Mouse (Mus musculus) splenic B cell, adult 2 months (primary cell): ENCODE results near the gene Stx6.

Experiments used
- DNase-seq: peaks from one replicate; pipeline ENCODE4 v3.0.0-alpha.2; 2011; ENCODE audit warnings: low read depth, low spot score
- H3K27me3 ChIP-seq: 2 replicates; pipeline ENCODE4 v1.6.1; 2012; ENCODE audit warnings: mild to moderate bottlenecking, low read length, moderate library complexity, mixed read lengths; ENCODE audit not compliant: control insufficient read depth, poor library complexity, insufficient read depth, severe bottlenecking
- H3K36me3 ChIP-seq: 2 replicates; pipeline ENCODE4 v1.6.1; 2012; ENCODE audit warnings: mild to moderate bottlenecking, low read length, moderate library complexity, mixed read lengths; ENCODE audit not compliant: control insufficient read depth, poor library complexity, insufficient read depth, severe bottlenecking

Stx6 gene

DNA sequence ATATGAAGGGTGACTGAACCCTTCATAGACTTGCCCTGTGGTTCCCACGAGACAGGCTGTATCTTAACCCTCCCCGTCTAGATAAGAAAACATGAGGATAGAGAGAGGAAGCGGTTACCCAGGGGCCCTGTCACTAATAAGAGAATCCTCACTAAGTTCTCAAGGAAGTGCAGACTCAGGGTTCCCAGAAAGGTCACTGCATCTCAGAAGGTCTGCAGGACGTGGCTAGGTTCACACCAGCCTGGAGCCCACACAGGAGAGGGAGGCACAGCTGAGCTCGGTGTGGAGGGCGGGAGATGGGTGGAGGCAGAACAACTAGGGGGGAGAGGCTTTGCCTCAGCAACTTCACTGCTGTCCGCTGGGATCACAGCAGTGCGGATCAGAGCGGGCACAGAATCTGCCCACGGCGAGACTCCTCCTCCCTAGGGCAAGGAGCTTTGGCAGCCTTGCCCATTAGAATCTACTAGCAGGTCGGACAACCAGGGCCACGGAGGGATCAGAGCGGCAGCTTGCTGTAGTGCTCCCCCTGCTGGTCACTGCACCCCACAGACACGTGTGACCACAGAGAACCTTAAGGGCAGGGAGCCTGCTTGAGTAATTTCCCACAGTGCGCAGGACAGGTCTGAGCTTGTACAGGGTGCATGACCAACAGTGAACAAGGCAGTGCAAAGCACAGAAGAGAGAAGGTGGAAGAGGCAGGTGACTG, 65.5 kb downstream of the Stx6 start:
- no peaks in the 10 kb centered on the region; the same call in 1 of the 2 replicates for H3K36me3 ChIP-seq
- DNase-seq: peak; percentile 93
- no peaks in the 10 kb centered on the region for H3K27me3 ChIP-seq

GRCm38 (mm10) chr1:155229464-155230411, 71.2 kb downstream of the Stx6 start:
- no peak for DNase-seq
- Histone ChIP-seq H3K27me3 (no peaks in the 10 kb centered on the region), H3K36me3 (no peaks in the 10 kb centered on the region; the same call in 1 of the 2 replicates)

DNA sequence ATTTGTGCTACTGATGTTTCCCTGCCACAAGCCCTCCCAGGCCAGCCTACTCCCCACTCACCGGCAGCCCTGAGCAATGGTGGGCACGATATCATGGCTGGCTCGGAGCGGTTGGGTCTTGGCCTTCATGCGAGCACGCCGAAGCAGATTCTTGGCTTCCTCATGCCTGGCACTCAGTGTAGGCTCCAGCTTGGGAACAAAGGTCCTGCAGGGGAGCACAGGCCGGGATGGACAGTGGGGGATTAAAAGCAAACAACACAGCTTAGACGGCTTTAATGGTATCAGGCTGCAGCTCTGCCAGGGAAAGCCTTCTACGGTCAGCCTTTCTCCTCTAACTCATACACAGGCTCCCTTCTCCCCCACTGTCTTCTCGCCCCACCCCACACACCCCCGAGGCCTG, 73.9 kb downstream of the Stx6 start:
- no peak for DNase-seq
- Histone ChIP-seq H3K27me3 (no peaks in the 10 kb centered on the region), H3K36me3 (no peaks in the 10 kb centered on the region)

- no peaks in the 10 kb centered on the region for H3K27me3 ChIP-seq
- DNase-seq: no peak
- H3K36me3 ChIP-seq: no peaks in the 10 kb centered on the region
These were observed 74.3 kb downstream of the Stx6 start for GRCm38 (mm10) chr1:155232786-155233185.

- Histone ChIP-seq H3K36me3 (no peaks in the 10 kb centered on the region), H3K27me3 (no peaks in the 10 kb centered on the region)
- no peak for DNase-seq
These were observed 74.9 kb downstream of the Stx6 start for GRCm38 (mm10) chr1:155233378-155233777.

DNA sequence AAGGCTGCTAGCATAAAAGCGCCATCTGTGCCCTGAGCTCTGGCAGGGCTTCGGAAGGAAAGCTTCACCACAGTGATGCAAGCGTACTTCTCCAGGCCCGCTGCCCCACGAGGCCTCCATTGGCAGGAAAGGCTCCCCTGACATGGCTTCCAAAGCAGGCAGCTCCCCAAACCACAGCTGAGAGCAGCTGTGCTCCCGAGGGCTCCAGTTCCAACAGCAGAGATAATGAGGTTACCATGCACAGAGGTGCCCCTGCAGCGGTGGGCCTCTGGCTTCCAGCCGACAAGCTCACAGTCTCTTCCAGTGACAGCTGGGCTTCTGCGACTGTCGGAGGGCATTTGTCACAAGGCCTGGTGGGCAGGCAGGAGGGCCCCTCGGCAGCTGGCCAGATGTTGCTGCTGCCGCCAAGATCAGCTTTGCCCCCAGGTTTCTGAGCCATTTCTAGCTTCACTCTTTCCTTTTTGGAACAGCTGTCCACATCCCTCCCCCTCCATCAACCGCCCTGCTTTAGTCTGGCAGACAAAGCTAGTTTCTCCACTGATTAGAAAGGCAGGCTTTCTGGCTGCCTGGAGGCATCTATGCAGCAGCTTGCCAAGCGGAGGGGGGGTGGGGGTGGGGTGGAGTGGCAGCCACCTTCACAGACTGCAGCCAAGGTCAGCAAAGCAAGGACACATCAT, 75.6 kb downstream of the Stx6 start:
- no peaks in the 10 kb centered on the region for H3K36me3 ChIP-seq
- no peak for DNase-seq
- no peaks in the 10 kb centered on the region for H3K27me3 ChIP-seq

DNA sequence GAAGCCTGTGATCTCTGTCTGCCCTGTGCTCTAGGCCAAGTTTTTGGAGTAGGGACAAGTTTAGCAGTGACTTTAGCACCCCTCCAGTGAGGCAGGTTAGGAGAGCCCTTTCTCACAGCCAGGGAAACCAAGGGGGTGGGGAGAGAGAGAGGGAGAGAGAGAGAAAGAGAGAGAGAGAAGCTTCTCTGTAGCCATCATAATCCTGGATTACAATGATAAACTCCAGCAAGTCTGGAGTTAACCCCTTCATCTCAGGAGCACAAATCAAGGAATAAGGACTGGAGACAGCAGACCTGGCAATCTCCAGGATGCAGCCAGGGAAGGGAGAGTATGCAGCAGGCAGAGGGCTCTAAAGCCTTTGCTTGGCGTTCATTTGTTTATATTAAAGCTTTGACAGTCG, 77.1 kb downstream of the Stx6 start:
- H3K27me3 ChIP-seq: no peaks in the 10 kb centered on the region
- no peaks in the 10 kb centered on the region for H3K36me3 ChIP-seq
- DNase-seq: no peak

- Histone ChIP-seq H3K36me3 (no peaks in the 10 kb centered on the region), H3K27me3 (no peaks in the 10 kb centered on the region)
- DNase-seq: no peak
These were observed 78.0 kb downstream of the Stx6 start for GRCm38 (mm10) chr1:155236306-155237024.

- Histone ChIP-seq H3K36me3 (no peaks in the 10 kb centered on the region), H3K27me3 (no peaks in the 10 kb centered on the region)
- DNase-seq: no peak
These were observed 78.9 kb downstream of the Stx6 start for GRCm38 (mm10) chr1:155237390-155237789.

DNA sequence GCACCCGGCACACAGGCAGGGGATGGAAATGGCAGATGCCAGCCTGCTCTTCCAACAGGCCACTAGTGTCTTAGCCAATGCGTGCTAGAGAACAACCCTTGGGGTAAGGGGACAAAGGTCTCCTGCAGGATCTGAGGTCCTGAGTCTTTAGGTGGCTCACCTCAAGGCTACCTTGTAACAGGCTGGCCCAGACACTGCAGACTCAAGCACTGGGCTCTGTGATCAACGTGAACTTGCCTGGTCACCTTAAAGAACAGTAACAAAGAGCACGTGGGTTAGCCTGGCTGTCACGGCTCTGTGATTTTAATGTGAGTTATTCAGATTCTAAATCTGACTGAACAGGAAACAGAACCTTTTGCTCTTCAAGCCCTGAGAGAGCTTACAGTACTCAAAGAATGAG, 79.6 kb downstream of the Stx6 start:
- DNase-seq: no peak
- no peaks in the 10 kb centered on the region for H3K27me3 ChIP-seq
- no peaks in the 10 kb centered on the region for H3K36me3 ChIP-seq

- H3K27me3 ChIP-seq: no peaks in the 10 kb centered on the region
- no peaks in the 10 kb centered on the region for H3K36me3 ChIP-seq
- DNase-seq: no peak
These were observed 80.7 kb downstream of the Stx6 start for GRCm38 (mm10) chr1:155239169-155239568.

- no peaks in the 10 kb centered on the region for H3K36me3 ChIP-seq
- H3K27me3 ChIP-seq: peaks cover 5% of the 10 kb centered on the region; the same call in 1 of the 2 replicates
- DNase-seq: no peak
These were observed 81.6 kb downstream of the Stx6 start for GRCm38 (mm10) chr1:155239962-155240717.

DNA sequence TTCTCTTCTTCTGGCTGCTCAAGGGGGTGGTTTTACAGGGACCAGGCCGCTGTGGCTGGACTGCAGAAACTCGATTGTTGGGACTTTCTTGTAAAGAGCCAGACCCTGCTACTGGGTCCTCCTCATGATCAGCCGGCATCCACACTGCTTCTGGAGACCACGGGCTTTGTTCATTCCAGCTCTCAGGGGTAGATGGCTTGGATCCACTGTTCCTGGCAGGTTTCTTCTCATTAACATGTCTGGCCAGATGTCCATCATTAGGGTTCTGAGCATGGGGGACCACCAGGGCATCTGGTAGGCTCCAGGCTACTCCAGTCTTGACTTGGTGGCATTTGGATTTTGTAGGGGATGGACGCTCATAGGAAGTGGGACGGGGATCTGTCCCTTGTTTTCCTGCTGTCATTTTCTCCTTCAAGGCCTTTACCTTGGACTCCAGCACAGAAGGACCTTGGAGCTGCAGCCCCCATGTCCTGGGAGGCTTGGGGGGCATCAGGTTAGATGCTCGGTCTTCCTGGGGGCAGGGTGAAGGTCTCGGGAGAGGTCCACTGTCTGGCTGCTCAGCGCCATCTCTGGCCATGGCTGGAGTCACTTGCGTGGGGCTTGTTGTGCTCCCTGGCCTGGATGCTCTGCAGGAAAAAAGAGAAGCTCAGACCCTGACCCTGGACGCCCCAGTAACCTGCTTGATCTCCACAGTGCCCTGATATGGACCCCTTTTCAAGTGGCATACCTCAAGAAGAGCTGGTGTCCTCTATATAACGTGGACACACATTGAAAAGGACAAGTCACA, 83.4 kb downstream of the Stx6 start:
- DNase-seq: no peak
- peaks cover 7% of the 10 kb centered on the region; the same call in 1 of the 2 replicates for H3K27me3 ChIP-seq
- H3K36me3 ChIP-seq: no peaks in the 10 kb centered on the region
